In the genomic region with DNA sequence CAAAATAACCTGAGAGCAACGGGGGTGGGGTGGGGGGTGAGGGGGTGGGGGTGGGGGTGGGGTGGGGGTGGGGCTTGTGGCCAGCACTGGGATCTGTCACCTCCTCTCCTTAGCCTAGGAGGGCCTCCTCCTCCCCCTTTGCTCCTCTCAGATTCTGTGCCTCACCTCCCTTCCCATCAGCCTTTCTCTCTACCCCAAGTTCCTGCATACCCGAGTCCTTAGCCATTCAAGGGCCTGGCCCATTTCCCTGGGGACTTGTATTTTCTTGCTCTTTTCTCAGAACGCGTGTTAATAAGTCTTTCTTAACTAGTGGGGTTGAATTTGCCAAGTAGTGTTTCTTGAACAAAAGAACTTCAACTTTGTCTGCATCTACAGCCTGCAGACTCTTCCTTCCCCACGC, we compare ENCODE assay signal across 17 mouse cellular contexts. TPM values are rescaled to one million over a fixed set of nuclear protein-coding genes. Genes with fewer than 3 reads are reported as not detected.
DNase-seq lines count a peak whose midpoint lies in the region; ATAC-seq and TF ChIP-seq lines count a peak whose summit lies in the region.
"Had no signal": no experiment of that assay in that cellular context is flagged by ENCODE, and none has a peak within 500 bp of the region (broad histone marks: within the 10 kb centered on the region; RNA-seq: fewer than 3 reads in every experiment).

No protein-coding gene starts in this region.

- H3K4me3 ChIP-seq in heart, embryonic 10.5 days = no peak overlapping the region
- no peak overlapping the region for H3K4me3 ChIP-seq in heart, embryonic 11.5 days (ENCODE audit: low read depth, low read length)
- H3K4me3 ChIP-seq in left cerebral cortex, adult 2 months = no peak overlapping the region
- peak overlapping the region; percentile 62; the same call in 1 of the 2 replicates for H3K4me3 ChIP-seq in G1E (ENCODE audit: low read depth, low read length)
- H3K4me3 ChIP-seq in liver, embryonic 15.5 days (replicated peaks) = no peak overlapping the region
- H3K4me3 ChIP-seq: embryonic facial prominence, embryonic 12.5 days; hindbrain, embryonic 10.5 days; kidney, embryonic 15.5 days; limb, embryonic 15.5 days had no signal

- no peak overlapping the region for H3K4me2 ChIP-seq in heart, embryonic 11.5 days
- H3K4me2 ChIP-seq in liver, embryonic 15.5 days = peak overlapping the region; percentile 19; the same call in 1 of the 2 replicates
- H3K4me2 ChIP-seq: embryonic facial prominence, embryonic 12.5 days; kidney, embryonic 15.5 days; limb, embryonic 15.5 days had no signal

- peaks cover 54% of the 10 kb centered on the region for H3K4me1 ChIP-seq in heart, embryonic 10.5 days
- H3K4me1 ChIP-seq in heart, embryonic 11.5 days (ENCODE audit: control insufficient read depth, insufficient read depth, low read length) = peaks cover 41% of the 10 kb centered on the region
- peaks cover 94% of the 10 kb centered on the region for H3K4me1 ChIP-seq in G1E (ENCODE audit: insufficient read depth, low read depth, low read length)
- H3K4me1 ChIP-seq in liver, embryonic 15.5 days (replicated peaks) = peaks cover 100% of the 10 kb centered on the region

- H3K36me3 ChIP-seq in heart, embryonic 10.5 days = peaks cover 8% of the 10 kb centered on the region; the same call in 1 of the 2 replicates
- H3K36me3 ChIP-seq in heart, embryonic 11.5 days (ENCODE audit: control insufficient read depth, insufficient read depth, low read length) = no peaks in the 10 kb centered on the region
- H3K36me3 ChIP-seq in G1E (replicated peaks) = peaks cover 75% of the 10 kb centered on the region
- H3K36me3 ChIP-seq in liver, embryonic 15.5 days (replicated peaks) = peaks cover 41% of the 10 kb centered on the region

- WGBS in heart, embryonic 10.5 days = 39% methylated on average over 5 of the region's 5 CpGs
- WGBS in heart, embryonic 11.5 days (ENCODE audit: insufficient replicate concordance) = 59% methylated on average over 4 of the region's 5 CpGs
- 45% methylated on average over 5 of the region's 5 CpGs for WGBS in liver, embryonic 15.5 days (ENCODE audit: insufficient replicate concordance)

- H3K27ac ChIP-seq in heart, embryonic 10.5 days = peak overlapping the region; percentile 47; the same call in 1 of the 2 replicates
- H3K27ac ChIP-seq in heart, embryonic 11.5 days (ENCODE audit: low read depth, low read length) = no peak overlapping the region
- H3K27ac ChIP-seq in left cerebral cortex, adult 2 months = 0 out of 2 replicates have a peak overlapping the region, but pooled peaks have one; percentile 15
- peak overlapping the region; percentile 75 for H3K27ac ChIP-seq in liver, embryonic 15.5 days (replicated peaks)
- H3K27ac ChIP-seq: embryonic facial prominence, embryonic 12.5 days; hindbrain, embryonic 10.5 days; kidney, embryonic 15.5 days; limb, embryonic 15.5 days had no signal

- no peaks in the 10 kb centered on the region for H3K9me3 ChIP-seq in heart, embryonic 10.5 days
- no peaks in the 10 kb centered on the region for H3K9me3 ChIP-seq in heart, embryonic 11.5 days (replicated peaks; ENCODE audit: control insufficient read depth, low read length)
- no peaks in the 10 kb centered on the region for H3K9me3 ChIP-seq in G1E (replicated peaks)
- H3K9me3 ChIP-seq in liver, embryonic 15.5 days (replicated peaks) = no peaks in the 10 kb centered on the region
- H3K9me3 ChIP-seq: embryonic facial prominence, embryonic 12.5 days; hindbrain, embryonic 10.5 days; kidney, embryonic 15.5 days; limb, embryonic 15.5 days had no signal

- no peak for DNase-seq in heart, embryonic 10.5 days (ENCODE audit: low spot score)
- no peak for DNase-seq in left cerebral cortex, adult 2 months (ENCODE audit: extremely low spot score in 1 of 2, low spot score in 2 of 2)
- no peak for DNase-seq in left cerebral cortex, adult 11 months (ENCODE audit: low spot score)
- DNase-seq in G1E (ENCODE audit: low spot score) = peak; percentile 40
- no peak for DNase-seq in spleen, postnatal 14 days (ENCODE audit: low spot score in 2 of 2)
- DNase-seq: gastrocnemius, postnatal 25 days; lung, postnatal 10 days; thymus, postnatal 25 days had no signal

- ATAC-seq in heart, embryonic 11.5 days (replicated peaks; ENCODE audit: insufficient number of reproducible peaks, low FRiP score, low TSS enrichment) = no peak
- ATAC-seq in G1E (ENCODE audit: extremely low read depth, insufficient number of reproducible peaks, low FRiP score, poor library complexity, severe bottlenecking) = no peak
- no peak for ATAC-seq in liver, embryonic 15.5 days (ENCODE audit: insufficient read depth)
- ATAC-seq: activated CD4-positive, CD25-positive, alpha-beta regulatory T cell, adult 4 months; midbrain, embryonic 16.5 days; Patski had no signal

- no peaks in the 10 kb centered on the region for H3K27me3 ChIP-seq in heart, embryonic 10.5 days (ENCODE audit: insufficient read depth, poor library complexity, severe bottlenecking)
- H3K27me3 ChIP-seq in heart, embryonic 11.5 days (ENCODE audit: control insufficient read depth, insufficient read depth, low read length) = no peaks in the 10 kb centered on the region
- H3K27me3 ChIP-seq in G1E (ENCODE audit: insufficient read depth, low read length) = no peaks in the 10 kb centered on the region
- H3K27me3 ChIP-seq in liver, embryonic 15.5 days = no peaks in the 10 kb centered on the region
- H3K27me3 ChIP-seq: embryonic facial prominence, embryonic 12.5 days; kidney, embryonic 15.5 days; limb, embryonic 15.5 days; Patski had no signal

- intact Hi-C loops in left cerebral cortex, adult 2 months (cut with DNase I) = no loop called here

- no peak for TF ChIP-seq CTCF in left cerebral cortex, adult 2 months (IDR thresholded peaks at IDR 0.05)
- TF ChIP-seq CTCF in G1E (IDR thresholded peaks at IDR 0.05; ENCODE audit: low read depth, low read length) = no peak

- H3K9ac ChIP-seq in heart, embryonic 11.5 days (ENCODE audit: low read depth, low read length) = no peak overlapping the region
- peak overlapping the region; percentile 13; the same call in 1 of the 2 replicates for H3K9ac ChIP-seq in liver, embryonic 15.5 days
- H3K9ac ChIP-seq: embryonic facial prominence, embryonic 12.5 days; kidney, embryonic 15.5 days; limb, embryonic 15.5 days had no signal

RNA-seq across cellular contexts. Expression of gene St3gal2, which starts 7.0 kb away (rescaled TPM):
- 23.2 and 30.2 TPM in 2 replicates for polyA plus RNA-seq in heart, embryonic 10.5 days (2016; fragmentation: Nextera tagmentation; extraction: Ambion mirVana)
- 11.9 TPM in 2 replicates for polyA plus RNA-seq in heart, embryonic 11.5 days (2014; fragmentation: Nextera tagmentation; extraction: Ambion mirVana)
- 10 to 100 TPM; 88.4 to 97.4 TPM for total RNA-seq in left cerebral cortex, adult 2 months (2021)
- 94.4 and 95.8 TPM in 2 replicates for total RNA-seq in G1E (2014; fragmentation: Nextera tagmentation)
- 22.8 and 23.1 TPM in 2 replicates for total RNA-seq in G1E (2017)
- 115 and 124 TPM in 2 replicates for polyA plus RNA-seq in G1E (2012)
- 21.9 and 24.6 TPM in 2 replicates for polyA plus RNA-seq in liver, embryonic 15.5 days (2015; fragmentation: Nextera tagmentation; extraction: Ambion mirVana)

RNA-seq across cellular contexts. Expression of gene Fuk, which starts 24.4 kb away (rescaled TPM):
- 10.4 and 11.2 TPM in 2 replicates for polyA plus RNA-seq in heart, embryonic 10.5 days (2016; fragmentation: Nextera tagmentation; extraction: Ambion mirVana)
- polyA plus RNA-seq in heart, embryonic 11.5 days (2014; fragmentation: Nextera tagmentation; extraction: Ambion mirVana) = 5.1 and 5.7 TPM in 2 replicates
- 10 to 100 TPM; 20.7 to 21.0 TPM for total RNA-seq in left cerebral cortex, adult 2 months (2021)
- total RNA-seq in G1E (2014; fragmentation: Nextera tagmentation) (6.8 and 7.1 TPM in 2 replicates), G1E (2017) (8.9 and 9.8 TPM in 2 replicates)
- 15.6 and 17.5 TPM in 2 replicates for polyA plus RNA-seq in G1E (2012)
- polyA plus RNA-seq in liver, embryonic 15.5 days (2015; fragmentation: Nextera tagmentation; extraction: Ambion mirVana) = 2.5 and 3.3 TPM in 2 replicates
